Mouse (Mus musculus): ENCODE results near the gene Arfgef2. TPM values are rescaled to one million over a fixed set of nuclear protein-coding genes. Genes with fewer than 3 reads are reported as not detected.

Gene Arfgef2
- total and polyA plus RNA-seq, 3 experiments = 19.1 to 27.4 (median 24.5) TPM

- no peak for TF ChIP-seq BHLHE40 (IDR thresholded peaks at IDR 0.05; ENCODE audit: borderline replicate concordance, low read depth, low read length)
- TF ChIP-seq SIN3A (IDR thresholded peaks at IDR 0.05; ENCODE audit: low read length) = no peak
- no peak for TF ChIP-seq NRF1 (IDR thresholded peaks at IDR 0.05; ENCODE audit: insufficient read depth, low read depth, low read length, poor library complexity, severe bottlenecking)
- no peak for TF ChIP-seq MXI1 (IDR thresholded peaks at IDR 0.05; ENCODE audit: low read depth, low read length)
- Histone ChIP-seq H3K9ac (ENCODE audit: control insufficient read depth, low read depth, low read length, poor library complexity, severe bottlenecking) (no peak overlapping the region), H3K27ac (ENCODE audit: control insufficient read depth, low read depth, low read length) (no peak overlapping the region), H3K4me1 (ENCODE audit: control insufficient read depth in 1 of 2, insufficient read depth in 2 of 2, low read length in 2 of 2) (no peaks in the 10 kb centered on the region), H3K4me3 (ENCODE audit: control insufficient read depth in 1 of 2, insufficient read depth in 1 of 2, low read depth in 2 of 2, low read length in 2 of 2) (no peak overlapping the region), H3K27me3 (ENCODE audit: control insufficient read depth in 1 of 2, insufficient read depth in 2 of 2, low read length in 2 of 2) (no peaks in the 10 kb centered on the region), H3K79me2 (ENCODE audit: control insufficient read depth, insufficient read depth, low read length, poor library complexity) (no peaks in the 10 kb centered on the region), H3K9me3 (replicated peaks; ENCODE audit: insufficient read depth, low read length) (no peaks in the 10 kb centered on the region), H3K36me3 (ENCODE audit: control insufficient read depth in 1 of 2, insufficient read depth in 2 of 2, low read length in 2 of 2) (no peaks in the 10 kb centered on the region; a peak in 1 of 4 replicates)
- no peak for DNase-seq (ENCODE audit: low read depth, low spot score)
Measured at GRCm38 (mm10) chr2:166862505-166862904, 57.1 kb downstream of the Arfgef2 start.

GRCm38 (mm10) chr2:166865476-166865875 lies 60.1 kb downstream of the Arfgef2 start:
- no peak for TF ChIP-seq TCF12 (IDR thresholded peaks at IDR 0.05; ENCODE audit: low read depth, low read length)
- H3K79me2 ChIP-seq (ENCODE audit: control insufficient read depth, insufficient read depth, low read length, poor library complexity) = no peaks in the 10 kb centered on the region

GRCm38 (mm10) chr2:166870271-166870865 lies 65.0 kb downstream of the Arfgef2 start:
- Histone ChIP-seq H3K27me3 (ENCODE audit: control insufficient read depth in 1 of 2, insufficient read depth in 2 of 2, low read length in 2 of 2) (no peaks in the 10 kb centered on the region), H3K27ac (ENCODE audit: control insufficient read depth, low read depth, low read length) (no peak overlapping the region), H3K4me1 (ENCODE audit: control insufficient read depth in 1 of 2, insufficient read depth in 2 of 2, low read length in 2 of 2) (no peaks in the 10 kb centered on the region), H3K79me2 (ENCODE audit: control insufficient read depth, insufficient read depth, low read length, poor library complexity) (no peaks in the 10 kb centered on the region), H3K36me3 (ENCODE audit: control insufficient read depth in 1 of 2, insufficient read depth in 2 of 2, low read length in 2 of 2) (peaks cover 0 to 4% of the 10 kb centered on the region in 2 experiments; a peak in 1 of 4 replicates), H3K9me3 (replicated peaks; ENCODE audit: insufficient read depth, low read length) (no peaks in the 10 kb centered on the region), H3K4me3 (ENCODE audit: control insufficient read depth in 1 of 2, insufficient read depth in 1 of 2, low read depth in 2 of 2, low read length in 2 of 2) (no peak overlapping the region), H3K9ac (ENCODE audit: control insufficient read depth, low read depth, low read length, poor library complexity, severe bottlenecking) (no peak overlapping the region)
- no peak for DNase-seq (ENCODE audit: low read depth, low spot score)
- TF ChIP-seq E2F4 (IDR thresholded peaks at IDR 0.05; ENCODE audit: borderline replicate concordance, low read depth, low read length) = no peak
- TF ChIP-seq SIN3A (IDR thresholded peaks at IDR 0.05; ENCODE audit: low read length) = no peak
- no peak for TF ChIP-seq CTCF (IDR thresholded peaks at IDR 0.05 in 2 of 3, conservative IDR thresholded peaks at IDR 0.05 in 1 of 3; ENCODE audit: control insufficient read depth in 1 of 3, insufficient read depth in 1 of 3, low read depth in 2 of 3, low read length in 3 of 3, poor library complexity in 1 of 3, severe bottlenecking in 1 of 3)
- no peak for TF ChIP-seq EP300 (IDR thresholded peaks at IDR 0.05; ENCODE audit: low read depth in 1 of 2, low read length in 2 of 2)
- TF ChIP-seq TAL1 (IDR thresholded peaks at IDR 0.05; ENCODE audit: low read length) = no peak
- TF ChIP-seq MXI1 (IDR thresholded peaks at IDR 0.05; ENCODE audit: low read depth, low read length) = no peak
- no peak for TF ChIP-seq POLR2AphosphoS2 (IDR thresholded peaks at IDR 0.05; ENCODE audit: low read length)
- TF ChIP-seq MYB (IDR thresholded peaks at IDR 0.05; ENCODE audit: low read depth, low read length) = no peak
- no peak for TF ChIP-seq GATA1 (IDR thresholded peaks at IDR 0.05; ENCODE audit: low read depth, low read length)
- no peak for TF ChIP-seq CHD2 (IDR thresholded peaks at IDR 0.05; ENCODE audit: low read length)
- TF ChIP-seq ZNF384 (IDR thresholded peaks at IDR 0.05; ENCODE audit: low read depth, low read length) = no peak
- no peak for TF ChIP-seq MAFK (IDR thresholded peaks at IDR 0.05; ENCODE audit: borderline replicate concordance, low read depth, low read length)
- no peak for TF ChIP-seq RAD21 (IDR thresholded peaks at IDR 0.05; ENCODE audit: low read depth, low read length)
- no peak for TF ChIP-seq ELF1 (IDR thresholded peaks at IDR 0.05; ENCODE audit: low read depth, low read length)

More at GRCm38 (mm10) chr2:166865476-166865875, 60.1 kb downstream of the Arfgef2 start:
- Histone ChIP-seq H3K4me1 (ENCODE audit: control insufficient read depth in 1 of 2, insufficient read depth in 2 of 2, low read length in 2 of 2) (no peaks in the 10 kb centered on the region), H3K9ac (ENCODE audit: control insufficient read depth, low read depth, low read length, poor library complexity, severe bottlenecking) (no peak overlapping the region), H3K36me3 (ENCODE audit: control insufficient read depth in 1 of 2, insufficient read depth in 2 of 2, low read length in 2 of 2) (peaks cover 0 to 4% of the 10 kb centered on the region in 2 experiments; a peak in 1 of 4 replicates), H3K27ac (ENCODE audit: control insufficient read depth, low read depth, low read length) (no peak overlapping the region), H3K9me3 (replicated peaks; ENCODE audit: insufficient read depth, low read length) (no peaks in the 10 kb centered on the region), H3K27me3 (ENCODE audit: control insufficient read depth in 1 of 2, insufficient read depth in 2 of 2, low read length in 2 of 2) (no peaks in the 10 kb centered on the region), H3K4me3 (ENCODE audit: control insufficient read depth in 1 of 2, insufficient read depth in 1 of 2, low read depth in 2 of 2, low read length in 2 of 2) (no peak overlapping the region)
- DNase-seq (ENCODE audit: low read depth, low spot score) = no peak
